Mouse (Mus musculus) gastrocnemius, postnatal 25 days (tissue): ENCODE measurements around the gene Iqgap2. TPM values are rescaled to one million over a fixed set of nuclear protein-coding genes. Genes with fewer than 3 reads are reported as not detected.

Source experiments
- DNase-seq: peaks from one replicate; pipeline ENCODE4 v3.0.0; 2022
- total RNA-seq, 2 experiments: library from RNA; stranded (reverse); gene quantifications; 1 replicate in 1 of 2; 2 replicates in 1 of 2; pipeline ENCODE4 v1.2.3; 2021

Iqgap2 gene
- total RNA-seq, 2 experiments from 2014 or later, result 1.5 to 2.0 TPM

- no peak for DNase-seq
Measured at GRCm38 (mm10) chr13:95617671-95618171, 274.0 kb downstream of the Iqgap2 start.

GRCm38 (mm10) chr13:95617082-95617670, 274.5 kb downstream of the Iqgap2 start:
- DNase-seq, result no peak

- no peak for DNase-seq
Measured at GRCm38 (mm10) chr13:95616512-95616911, 275.2 kb downstream of the Iqgap2 start.

DNA sequence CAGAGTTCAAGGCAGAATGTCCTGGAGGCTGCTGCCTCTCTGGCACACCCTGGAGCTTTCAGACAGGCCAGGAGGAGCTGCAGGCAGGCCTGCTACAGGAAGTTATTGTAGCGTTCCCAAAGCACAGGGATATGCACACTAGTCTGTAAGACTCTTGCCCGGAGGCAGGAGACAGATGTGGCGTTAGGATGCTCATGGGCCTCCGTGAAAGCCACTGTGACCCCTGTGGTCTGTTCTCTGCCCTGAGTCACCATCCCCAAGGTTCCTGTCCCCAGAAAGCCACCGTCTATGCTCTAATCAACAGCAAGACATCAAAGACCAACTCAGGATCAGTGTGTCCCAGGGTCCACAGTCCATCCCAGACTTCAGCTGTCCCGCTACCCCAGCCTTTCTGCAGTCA, 277.0 kb downstream of the Iqgap2 start:
- no peak for DNase-seq

- no peak for DNase-seq
Measured at GRCm38 (mm10) chr13:95612243-95612642, 279.5 kb downstream of the Iqgap2 start.

DNA sequence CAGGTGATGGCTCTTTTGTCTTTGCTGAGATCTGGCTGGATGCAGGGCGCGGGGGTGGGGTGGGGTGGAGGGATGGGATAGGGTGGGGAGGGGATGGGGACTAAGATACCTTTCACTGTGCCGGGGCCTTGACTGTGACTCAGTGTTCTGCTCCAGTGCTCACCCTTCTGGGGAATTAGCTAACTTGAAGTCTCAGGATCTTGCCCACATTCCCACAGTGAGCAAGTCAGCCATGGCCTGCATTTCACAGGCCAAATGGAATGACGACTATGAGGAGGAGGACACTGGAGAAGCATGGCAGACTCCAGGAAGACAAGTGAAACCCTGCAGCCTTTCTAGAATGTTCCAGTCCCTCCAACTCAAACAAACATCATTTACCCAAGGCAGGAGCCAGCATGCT, 280.0 kb downstream of the Iqgap2 start:
- DNase-seq, result no peak

DNA sequence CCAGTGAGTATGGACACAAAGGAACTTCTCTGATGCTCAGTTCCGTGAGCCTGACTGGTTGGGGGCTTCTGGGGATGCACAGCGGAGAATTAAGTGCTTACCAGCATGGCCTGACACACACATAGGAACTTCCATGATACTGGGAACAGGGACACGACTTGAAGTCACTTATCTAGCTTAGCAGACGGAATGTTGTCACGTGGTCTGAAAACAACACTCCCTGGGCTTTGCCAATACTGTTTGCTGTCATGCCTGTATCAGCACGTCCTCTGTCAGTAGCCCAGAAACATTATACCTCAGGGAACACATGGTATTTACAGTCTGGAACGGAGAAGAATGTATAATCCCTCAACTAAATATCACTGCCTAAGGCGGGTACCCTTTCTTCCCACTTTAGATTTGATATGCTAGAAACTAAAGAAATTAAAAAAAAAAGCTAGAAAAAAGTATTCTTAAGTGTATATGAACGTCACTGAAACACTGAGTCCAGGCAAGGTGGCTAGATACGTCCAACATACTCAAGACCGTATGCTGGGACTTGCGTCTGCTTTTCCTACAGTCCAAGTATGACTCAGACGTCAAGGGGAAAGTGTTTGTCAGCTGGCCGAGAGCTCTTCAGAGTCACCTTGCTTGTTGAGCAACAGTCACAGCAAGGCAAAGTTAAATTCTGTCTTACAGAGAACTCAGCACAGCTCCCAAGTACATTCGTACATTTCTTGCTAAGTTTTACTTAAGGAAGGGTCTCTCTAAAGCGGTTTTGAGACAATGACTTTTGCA, 280.7 kb downstream of the Iqgap2 start:
- DNase-seq, result no peak

DNA sequence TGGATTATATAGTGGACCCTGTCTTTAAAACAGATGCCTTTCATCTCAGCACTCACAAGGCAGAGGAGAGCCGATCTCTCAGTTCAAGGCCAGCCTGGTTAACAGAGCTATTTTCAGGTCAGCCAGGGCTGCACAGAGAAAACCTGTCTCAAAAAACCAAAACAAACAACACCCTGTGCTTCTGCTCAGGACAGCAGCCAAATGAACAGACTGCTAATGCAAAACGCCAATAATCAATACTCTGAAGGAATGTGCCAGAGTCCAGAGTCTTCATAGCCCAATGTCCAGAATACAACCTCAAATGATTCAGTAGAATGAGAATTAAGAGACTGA, 282.7 kb downstream of the Iqgap2 start:
- no peak for DNase-seq

DNA sequence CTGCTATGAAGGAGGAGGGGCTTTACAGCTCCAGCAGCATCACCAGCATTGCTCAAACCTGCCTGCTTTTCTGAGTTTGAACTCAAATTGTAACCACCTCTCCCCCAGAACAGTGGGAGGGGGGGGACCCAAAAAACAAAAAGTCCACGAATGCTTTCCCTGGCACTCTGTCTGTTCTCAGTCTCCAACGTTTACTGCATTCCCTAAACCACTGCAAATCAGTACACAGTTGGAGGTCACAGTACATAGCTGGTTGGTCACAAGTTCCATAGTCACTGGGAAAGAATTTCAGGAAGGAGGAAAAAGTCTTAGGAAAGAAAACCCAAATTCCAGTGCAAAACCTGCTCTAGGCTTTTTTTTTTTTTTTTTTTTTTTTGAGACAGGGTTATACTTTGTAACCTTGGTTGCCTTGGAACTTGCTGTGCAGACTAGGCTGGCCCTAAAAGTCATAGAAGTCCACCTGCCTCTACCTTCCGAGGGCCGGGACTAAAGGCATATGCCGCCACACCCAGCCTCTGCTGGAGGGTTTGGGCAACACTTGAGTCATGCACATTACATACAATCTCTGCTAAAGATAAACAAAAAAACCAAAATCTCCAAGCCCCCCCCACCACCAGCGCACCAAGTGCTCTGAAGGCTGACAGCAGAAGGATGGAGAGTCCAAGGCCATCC, 283.2 kb downstream of the Iqgap2 start:
- no peak for DNase-seq

GRCm38 (mm10) chr13:95607019-95607418, 284.7 kb downstream of the Iqgap2 start:
- no peak for DNase-seq

GRCm38 (mm10) chr13:95604288-95604687, 287.4 kb downstream of the Iqgap2 start:
- DNase-seq, result no peak

DNA sequence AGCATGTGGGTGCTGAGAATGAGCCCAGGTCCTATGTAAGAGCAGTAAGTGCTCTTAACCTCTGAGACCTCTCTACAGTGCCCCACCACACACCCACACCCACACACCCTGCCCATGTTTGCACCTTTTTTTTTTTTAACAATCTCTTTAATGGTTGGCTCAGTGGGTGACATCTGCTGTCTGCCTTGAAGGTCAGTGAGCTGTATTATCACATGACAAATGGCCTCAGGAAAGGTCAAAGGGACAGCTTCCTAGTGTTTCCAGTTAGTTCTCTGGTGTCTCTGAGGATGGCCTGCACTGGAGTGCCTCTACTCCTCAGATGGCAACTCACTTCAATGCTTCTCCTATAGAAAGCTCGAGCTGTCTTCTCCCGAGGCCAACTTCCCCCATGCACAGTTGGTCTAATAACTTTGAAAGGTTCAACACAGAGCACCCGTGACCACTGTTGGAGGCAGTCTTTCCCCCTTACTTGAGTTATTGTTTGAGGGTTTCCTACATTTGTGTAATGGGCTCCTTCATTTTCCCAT, 291.8 kb downstream of the Iqgap2 start:
- no peak for DNase-seq

DNA sequence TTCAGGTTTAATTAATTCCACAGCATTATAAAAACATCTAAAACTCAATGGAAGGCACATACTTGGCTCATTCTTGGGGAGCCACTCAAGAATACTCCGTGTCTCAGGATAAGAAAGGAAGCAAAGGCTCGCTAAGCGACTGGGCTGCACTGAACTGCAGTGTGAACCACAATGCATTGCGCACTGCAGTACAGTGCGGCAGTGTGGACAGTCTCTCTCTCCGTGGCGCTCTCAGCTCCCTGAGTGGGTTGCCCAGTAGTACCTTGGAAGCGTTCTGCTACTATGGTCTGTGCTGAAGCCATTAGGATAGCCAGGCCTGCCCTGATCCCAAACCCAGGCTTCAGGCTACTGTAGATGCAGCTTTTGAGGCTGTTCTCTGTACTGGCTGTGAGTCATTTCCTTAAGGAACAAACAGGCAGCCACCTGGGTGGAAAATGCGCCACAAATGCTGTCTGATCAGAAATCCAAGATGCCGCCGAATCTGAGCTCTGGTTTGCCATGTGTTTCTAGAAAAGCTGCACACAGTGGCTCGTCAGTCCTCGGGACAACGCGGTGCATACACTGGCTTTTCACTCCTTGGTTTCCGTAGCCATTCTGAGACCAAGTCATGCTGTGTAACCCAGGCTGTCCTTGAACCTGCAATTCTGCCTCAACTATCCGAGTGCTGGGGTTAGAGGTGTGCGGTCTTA, 293.3 kb downstream of the Iqgap2 start:
- DNase-seq, result no peak

GRCm38 (mm10) chr13:95597578-95597977, 294.1 kb downstream of the Iqgap2 start:
- DNase-seq, result no peak

DNA sequence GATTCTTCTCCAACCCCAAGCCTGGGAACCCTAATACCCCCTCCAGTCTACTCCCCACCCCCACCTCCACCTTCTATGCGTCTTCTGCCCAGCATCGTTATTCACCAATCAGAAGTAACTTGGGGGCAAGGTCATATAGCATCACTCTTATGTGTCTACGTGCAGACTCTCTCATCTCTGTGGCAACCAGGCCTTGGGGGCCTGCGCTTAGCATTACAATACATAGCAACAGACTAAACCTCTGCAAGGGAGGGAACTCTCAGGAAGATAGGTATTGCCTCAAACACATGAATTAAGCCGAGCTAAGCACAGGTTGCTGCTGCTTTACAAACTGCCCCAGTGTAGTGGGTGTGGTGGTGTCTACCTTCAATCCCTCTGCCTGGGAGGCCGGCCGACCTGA, 295.0 kb downstream of the Iqgap2 start:
- DNase-seq, result no peak

DNA sequence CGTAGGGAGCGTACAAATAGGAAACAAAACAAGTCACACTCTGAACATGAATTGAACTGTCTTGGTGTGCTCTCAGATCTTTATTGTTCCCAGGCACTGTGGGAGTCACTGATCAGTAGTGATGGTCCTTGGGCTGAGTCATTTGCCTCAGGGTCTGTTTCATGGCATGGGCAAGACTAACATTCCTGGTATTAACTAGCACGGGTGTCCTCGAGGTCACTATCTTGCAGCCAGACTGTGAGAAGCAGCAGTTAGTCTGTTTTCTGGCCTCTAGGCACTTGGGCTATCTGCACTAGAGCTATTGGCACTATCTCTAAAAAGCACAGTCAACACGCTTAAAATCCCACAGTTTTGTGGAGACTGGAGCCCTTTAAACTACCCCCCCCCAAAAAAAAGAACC, 295.8 kb downstream of the Iqgap2 start:
- no peak for DNase-seq

DNA sequence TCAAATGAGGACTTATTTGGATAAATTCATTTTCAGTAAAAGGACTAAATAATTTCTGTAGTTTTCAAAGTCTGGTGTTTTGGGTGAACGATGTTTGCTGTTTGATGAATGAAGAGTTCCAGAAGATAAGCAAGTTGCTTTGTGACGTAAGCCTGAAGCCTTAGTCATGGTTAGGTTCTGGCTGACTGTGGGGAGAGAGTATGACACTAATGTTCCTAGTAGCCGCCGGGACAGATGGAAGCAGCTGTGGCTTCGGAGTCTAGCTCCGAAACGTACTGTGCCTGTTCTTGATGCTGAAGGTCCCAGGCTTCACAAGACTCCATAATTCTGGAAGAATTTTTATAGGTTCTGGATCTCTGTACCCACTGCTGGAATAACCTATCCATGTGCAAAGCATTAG, 296.3 kb downstream of the Iqgap2 start:
- DNase-seq, result no peak

GRCm38 (mm10) chr13:95592860-95593259, 298.9 kb downstream of the Iqgap2 start:
- no peak for DNase-seq

DNA sequence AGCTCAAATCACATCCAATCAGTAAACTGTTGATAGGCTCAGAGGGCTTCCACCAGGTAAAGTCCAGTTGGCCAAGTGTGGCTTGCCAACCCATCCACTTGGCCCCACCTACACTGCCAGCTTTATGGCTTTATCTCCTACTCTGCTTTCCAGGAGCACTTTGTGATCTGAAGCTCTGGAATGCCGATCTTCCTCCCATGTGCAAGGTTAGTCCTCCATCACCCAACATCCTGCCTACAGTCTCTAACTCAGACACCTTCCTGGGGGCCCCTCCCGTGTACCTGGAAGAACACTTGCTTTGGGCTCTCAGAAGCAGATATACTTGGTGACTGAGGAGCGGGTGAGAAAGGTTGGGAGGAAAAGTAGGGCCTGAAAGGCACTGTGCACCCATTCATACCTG, 300.1 kb downstream of the Iqgap2 start:
- DNase-seq, result no peak

DNA sequence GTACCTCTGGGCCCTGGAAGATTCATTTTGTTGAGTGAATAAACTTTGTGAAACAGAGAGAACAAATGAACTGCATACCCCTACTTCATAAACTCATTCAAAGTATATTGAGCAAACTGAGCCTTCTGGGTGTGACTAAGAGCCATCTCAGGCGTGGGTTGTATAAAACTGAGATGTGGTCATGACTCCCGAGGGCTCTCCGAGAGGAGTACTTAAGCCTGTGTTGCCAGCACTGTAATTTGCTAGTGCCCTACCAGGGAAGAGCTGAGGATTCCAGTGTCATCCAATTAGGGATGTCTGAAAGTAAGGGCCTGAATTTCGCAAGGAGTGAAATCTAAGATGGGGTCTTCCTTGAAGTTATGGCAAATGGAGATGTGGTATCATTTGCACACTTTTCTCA, 304.1 kb downstream of the Iqgap2 start:
- DNase-seq, result no peak

DNA sequence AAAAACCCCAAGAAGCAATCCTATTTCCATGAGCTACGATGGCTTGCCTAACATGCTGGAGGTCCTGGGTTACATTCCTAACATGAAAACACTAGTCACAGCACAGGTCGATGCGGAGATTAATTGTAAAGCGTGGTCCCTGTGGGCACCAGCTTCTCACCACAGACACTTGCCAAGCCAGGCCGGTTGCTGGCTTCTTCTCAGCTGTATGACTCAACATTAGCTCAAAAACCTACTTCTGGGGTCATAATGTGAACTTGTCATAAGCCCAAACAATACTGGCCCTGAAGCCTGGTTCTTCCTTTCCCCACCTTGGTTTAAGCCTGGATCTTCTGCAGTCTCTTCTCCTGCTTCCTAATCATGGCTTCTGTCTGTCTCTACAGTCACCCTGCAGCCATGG, 306.8 kb downstream of the Iqgap2 start:
- no peak for DNase-seq
